Mouse (Mus musculus) heart, adult 18-20 months (tissue): Measurements from ENCODE around the gene Spert. TPM values are rescaled to one million over a fixed set of nuclear protein-coding genes. Genes with fewer than 3 reads are reported as not detected.

Experiments
- total RNA-seq, 2 experiments: library from RNA; stranded (reverse); gene quantifications; 2 replicates each; pipeline ENCODE4 v1.2.3; 2021

Gene Spert
- total RNA-seq, 2 experiments from 2014 or later, result not detected

Other genes with a start within 250 kb of the Spert start
- not detected for gene Siah3, start 137.1 kb downstream of the Spert start, total RNA-seq
- gene Erich6b, start 49.1 kb upstream of the Spert start, total RNA-seq, result not detected
- 10 to 100 TPM; 13.4 to 14.9 TPM for gene Cog3, start 161.4 kb upstream of the Spert start, total RNA-seq
- gene Slc25a30, start 193.9 kb upstream of the Spert start, total RNA-seq, result 10 to 100 TPM; 16.6 to 18.5 TPM